Mouse (Mus musculus): Measurements from ENCODE around the gene Hspa12b.

- TF ChIP-seq CTCF (IDR thresholded peaks at IDR 0.05) (no peak), EP300 (IDR thresholded peaks at IDR 0.05; ENCODE audit: insufficient read depth, low read depth, low read length) (no peak)
Measured at GRCm38 (mm10) chr2:131135521-131136139, 8.6 kb downstream of the Hspa12b start.

Measured in heart, adult 2 months (tissue).